Mouse (Mus musculus) C2C12 (cell line): ENCODE results near the gene Xpnpep1. TPM values are rescaled to one million over a fixed set of nuclear protein-coding genes. Genes with fewer than 3 reads are reported as not detected.

Experiments used
- H3K27me3 ChIP-seq: one replicate; pipeline ENCODE4 v1.6.1; 2011; ENCODE audit not compliant: control insufficient read depth, insufficient read depth, insufficient read length
- H3K36me3 ChIP-seq: one replicate; pipeline ENCODE4 v1.6.1; 2011; ENCODE audit not compliant: control insufficient read depth, insufficient read depth
- H3K4me3 ChIP-seq: one replicate; pipeline ENCODE4 v1.5.1; 2011; ENCODE audit warnings: mild to moderate bottlenecking, control low read depth; ENCODE audit not compliant: poor library complexity, insufficient read depth, severe bottlenecking
- H3K79me2 ChIP-seq: one replicate; pipeline ENCODE4 v1.6.1; 2011; ENCODE audit not compliant: control insufficient read depth, insufficient read depth
- H3K79me3 ChIP-seq: one replicate; pipeline ENCODE4 v1.6.1; 2011; ENCODE audit warnings: low read depth, control low read depth
- H3ac ChIP-seq: one replicate; pipeline ENCODE3; 2011; ENCODE audit warnings: low read depth; ENCODE audit not compliant: control insufficient read depth, insufficient read length
- CEBPB ChIP-seq: IDR thresholded peaks from one replicate; pipeline ENCODE4 v1.6.1; 2011; ENCODE audit warnings: low read depth, mild to moderate bottlenecking, control low read depth, moderate library complexity
- CTCF ChIP-seq: IDR thresholded peaks from one replicate; pipeline ENCODE4 v1.5.1; 2011; ENCODE audit not compliant: control insufficient read depth, insufficient read depth, insufficient read length
- FOSL1 ChIP-seq: IDR thresholded peaks from one replicate; pipeline ENCODE4 v1.8.0; 2011; ENCODE audit warnings: mild to moderate bottlenecking, low read length; ENCODE audit not compliant: poor library complexity, insufficient read depth, severe bottlenecking
- MAX ChIP-seq: IDR thresholded peaks from one replicate; pipeline ENCODE4 v1.6.1; 2011; ENCODE audit warnings: mild to moderate bottlenecking, control low read depth
- MYOD1 ChIP-seq: IDR thresholded peaks from one replicate; pipeline ENCODE4 v1.6.1; 2011; ENCODE audit warnings: low read depth; ENCODE audit not compliant: control insufficient read depth, insufficient read length
- MYOG ChIP-seq: IDR thresholded peaks from one replicate; pipeline ENCODE4 v1.6.1; 2011; ENCODE audit not compliant: control insufficient read depth, insufficient read length; ENCODE audit errors: extremely low read depth
- USF1 ChIP-seq: IDR thresholded peaks from one replicate; pipeline ENCODE4 v1.6.1; 2011; ENCODE audit warnings: low read depth, mild to moderate bottlenecking, control low read depth, moderate library complexity
- polyA plus RNA-seq: library from polyadenylated mRNA; unstranded; fragments of >200 nt; fragmentation: generic; extraction: Trizol; gene quantifications from one replicate; pipeline ENCODE4 v1.2.1, GENCODE M21; 2012; ENCODE audit warnings: missing spikeins

Gene Xpnpep1
- polyA plus RNA-seq, 1 experiment: 132 TPM

- H3K36me3 ChIP-seq: peaks cover 40% of the 10 kb centered on the region
- peaks cover 6% of the 10 kb centered on the region for H3K79me2 ChIP-seq
- TF ChIP-seq MYOD1 (no peak), FOSL1 (no peak), CTCF (no peak), USF1 (no peak), MAX (no peak), MYOG (no peak), CEBPB (no peak)
- no peak overlapping the region for H3K4me3 ChIP-seq
- H3ac ChIP-seq: no peak overlapping the region
- no peaks in the 10 kb centered on the region for H3K79me3 ChIP-seq
- no peaks in the 10 kb centered on the region for H3K27me3 ChIP-seq
Measured at GRCm38 (mm10) chr19:53022037-53022614, 17.9 kb downstream of the Xpnpep1 start.

GRCm38 (mm10) chr19:53021537-53021936 is 18.5 kb downstream of the Xpnpep1 start:
- Histone ChIP-seq H3K4me3 (no peak overlapping the region), H3K79me2 (peaks cover 6% of the 10 kb centered on the region), H3K79me3 (no peaks in the 10 kb centered on the region), H3K36me3 (peaks cover 40% of the 10 kb centered on the region), H3K27me3 (no peaks in the 10 kb centered on the region), H3ac (no peak overlapping the region)
- no peak for TF ChIP-seq CTCF
- no peak for TF ChIP-seq MYOG
- no peak for TF ChIP-seq MYOD1
- no peak for TF ChIP-seq FOSL1
- TF ChIP-seq USF1: no peak
- no peak for TF ChIP-seq CEBPB
- no peak for TF ChIP-seq MAX

DNA sequence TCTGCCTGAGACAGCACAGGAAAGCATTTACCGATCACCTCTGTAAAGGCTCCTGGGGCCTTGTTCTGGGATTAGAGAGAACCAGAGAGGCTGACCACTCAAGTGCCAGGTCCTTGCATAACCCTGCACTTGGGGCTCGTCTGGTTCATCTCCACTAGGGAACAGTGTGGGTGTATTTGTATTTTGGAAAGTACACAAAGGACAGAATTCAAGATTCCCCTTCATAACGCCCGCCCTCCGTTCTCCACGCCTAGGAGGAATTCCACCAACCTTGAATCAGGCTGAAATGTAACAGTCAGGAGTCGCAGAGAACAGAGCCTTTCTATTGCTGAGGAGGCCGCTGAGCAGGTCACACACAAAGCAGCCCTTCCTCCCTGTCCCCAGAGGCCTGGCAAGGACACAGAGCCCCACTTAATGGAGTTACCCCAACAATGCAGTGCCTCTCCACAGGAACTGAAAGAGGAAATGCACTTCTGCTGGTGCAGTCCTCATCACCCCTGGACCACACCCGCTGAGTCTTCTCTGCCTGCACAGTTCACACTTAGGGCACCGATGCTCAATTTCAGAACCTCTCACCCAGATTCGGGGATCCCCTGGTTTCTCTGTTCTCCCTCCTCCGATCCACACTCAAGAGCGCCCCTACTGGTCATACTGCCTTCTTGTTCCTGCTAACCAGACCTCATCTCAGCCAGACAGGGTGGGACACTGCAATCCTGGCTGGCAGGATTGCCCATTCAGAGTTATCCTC is 20.1 kb downstream of the Xpnpep1 start:
- Histone ChIP-seq H3K79me2 (peaks cover 6% of the 10 kb centered on the region), H3K79me3 (no peaks in the 10 kb centered on the region), H3ac (no peak overlapping the region), H3K27me3 (no peaks in the 10 kb centered on the region), H3K36me3 (peaks cover 27% of the 10 kb centered on the region), H3K4me3 (no peak overlapping the region)
- TF ChIP-seq USF1 (no peak), FOSL1 (no peak), CTCF (no peak)

DNA sequence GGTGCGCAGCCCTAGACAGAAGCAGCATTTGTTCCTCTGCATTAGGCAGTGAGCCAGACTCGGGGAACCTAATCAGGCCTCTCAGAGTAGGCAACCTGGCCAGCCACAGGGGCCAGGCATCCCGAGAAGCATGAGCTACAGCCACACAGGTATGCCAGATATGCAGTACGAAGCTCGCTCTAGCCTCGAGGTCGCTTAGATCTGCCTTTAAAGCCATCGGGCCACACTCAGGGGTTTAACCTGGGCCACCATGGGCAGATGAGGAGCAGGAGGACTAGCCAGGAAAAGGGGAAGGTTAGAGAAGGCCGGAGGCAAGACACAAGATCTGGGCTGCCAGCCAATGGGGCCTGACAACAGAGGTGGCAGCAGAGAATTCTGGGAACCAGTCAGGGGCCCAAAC is 22.1 kb downstream of the Xpnpep1 start:
- H3K4me3 ChIP-seq: no peak overlapping the region
- no peaks in the 10 kb centered on the region for H3K27me3 ChIP-seq
- no peaks in the 10 kb centered on the region for H3K79me3 ChIP-seq
- peaks cover 22% of the 10 kb centered on the region for H3K36me3 ChIP-seq
- H3ac ChIP-seq: no peak overlapping the region
- TF ChIP-seq CTCF: no peak
- no peak for TF ChIP-seq MYOG
- TF ChIP-seq USF1: no peak
- no peak for TF ChIP-seq MAX
- no peak for TF ChIP-seq MYOD1
- no peak for TF ChIP-seq FOSL1
- TF ChIP-seq CEBPB: no peak
- H3K79me2 ChIP-seq: peaks cover 6% of the 10 kb centered on the region

GRCm38 (mm10) chr19:53017248-53017647 is 22.8 kb downstream of the Xpnpep1 start:
- no peak overlapping the region for H3ac ChIP-seq
- H3K27me3 ChIP-seq: no peaks in the 10 kb centered on the region
- peaks cover 6% of the 10 kb centered on the region for H3K79me2 ChIP-seq
- no peaks in the 10 kb centered on the region for H3K79me3 ChIP-seq
- no peak overlapping the region for H3K4me3 ChIP-seq
- TF ChIP-seq MYOG: no peak
- TF ChIP-seq MYOD1: no peak
- TF ChIP-seq MAX: no peak
- no peak for TF ChIP-seq USF1
- TF ChIP-seq CEBPB: no peak
- TF ChIP-seq FOSL1: no peak
- TF ChIP-seq CTCF: no peak
- peaks cover 17% of the 10 kb centered on the region for H3K36me3 ChIP-seq
